Mouse (Mus musculus) right cerebral cortex, postnatal 25 days (tissue): ENCODE data around the gene Aes.

Source experiments
- DNase-seq: peaks from one replicate; pipeline ENCODE4 v3.0.0; 2022

Aes gene

DNA sequence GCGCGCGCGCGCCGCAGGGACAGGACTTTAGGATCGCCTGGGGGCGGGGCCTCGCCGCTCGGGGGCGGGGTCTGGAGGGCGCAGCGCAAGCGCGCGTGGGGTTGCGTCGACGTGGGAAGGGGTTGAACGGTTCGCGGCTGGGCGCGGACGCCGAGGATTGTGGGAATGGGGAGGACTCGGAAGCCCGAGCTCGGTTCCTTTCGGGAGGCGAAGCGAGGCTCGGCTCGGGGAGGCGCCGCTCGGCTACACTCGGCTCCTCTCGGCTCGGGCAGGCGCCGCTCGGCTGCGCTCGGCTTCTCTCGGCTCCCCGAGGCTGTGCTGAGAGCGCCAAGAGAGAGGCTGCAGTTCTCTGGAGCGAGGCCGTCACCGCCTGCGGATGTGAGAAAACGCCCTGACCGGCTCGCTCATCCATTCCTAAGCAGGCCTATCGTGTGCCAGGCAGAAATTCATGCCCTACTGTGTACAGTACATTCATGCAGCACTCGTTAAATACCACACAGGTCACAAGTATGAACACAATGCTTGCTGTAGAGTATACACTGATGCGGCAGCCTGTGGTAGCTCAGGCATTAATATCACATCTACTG is 14.0 kb upstream of the Aes start, which contains the start of gene Gna11:
Gene Gna11 (minus strand): TSS at position 30 of the 587 bp plus-strand sequence.
- DNase-seq: peak; percentile 100

DNA sequence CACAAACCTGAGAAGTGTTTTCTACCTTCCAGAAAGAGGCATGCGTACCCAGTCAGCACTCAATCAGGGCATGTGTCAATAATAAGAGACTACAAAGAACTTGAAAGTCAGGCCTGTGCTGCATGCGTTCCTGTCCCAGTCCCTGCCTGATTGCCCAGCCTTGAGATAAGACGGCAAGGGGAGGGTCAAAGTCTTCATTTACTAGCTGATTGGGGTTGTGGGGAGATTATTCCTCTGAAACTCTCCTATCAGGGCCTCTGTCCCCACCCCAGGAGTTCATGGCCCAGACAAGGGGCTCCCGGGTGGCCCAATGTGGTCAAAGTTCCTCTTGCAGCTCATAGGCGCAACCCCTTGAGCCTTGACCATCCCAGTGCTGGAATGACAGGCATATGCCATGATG is 13.0 kb upstream of the Aes start:
- no peak for DNase-seq

DNA sequence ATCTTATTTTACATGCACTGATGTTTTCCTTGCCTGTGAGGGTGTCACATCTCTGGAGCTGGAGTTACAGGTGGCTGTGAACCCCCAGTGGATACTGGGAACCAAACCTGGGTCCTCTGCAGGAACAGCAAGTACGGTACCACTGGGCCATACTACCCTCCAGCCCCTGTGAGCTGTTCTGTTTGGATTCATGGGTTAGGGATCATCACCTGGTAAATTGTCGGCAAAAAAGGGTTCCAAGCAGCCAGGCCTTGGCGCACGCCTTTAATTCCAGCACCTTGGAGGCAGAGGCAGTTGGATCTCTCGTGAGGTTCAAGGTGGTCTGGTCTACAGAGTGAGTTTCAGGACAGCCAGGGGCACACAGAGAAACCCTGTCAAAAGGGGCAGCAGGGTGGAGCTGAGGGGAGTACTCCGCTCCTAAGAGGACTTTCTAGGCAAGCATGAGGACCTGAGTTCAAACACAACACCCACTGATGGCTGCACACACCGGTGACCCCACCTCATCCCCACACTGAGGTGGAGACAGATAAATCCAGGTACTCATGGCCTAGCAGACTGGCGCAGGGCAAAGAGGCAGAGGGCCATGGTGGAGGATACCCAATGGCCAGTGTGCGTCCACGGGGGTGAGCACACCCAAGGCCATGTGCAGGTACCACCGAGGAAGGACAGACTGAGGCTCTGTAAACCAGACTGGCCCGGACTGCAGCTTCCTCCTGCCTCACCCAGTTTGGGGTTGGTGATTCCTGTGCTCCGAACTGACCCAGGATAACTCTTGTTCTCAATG is 12.3 kb upstream of the Aes start:
- DNase-seq: no peak

DNA sequence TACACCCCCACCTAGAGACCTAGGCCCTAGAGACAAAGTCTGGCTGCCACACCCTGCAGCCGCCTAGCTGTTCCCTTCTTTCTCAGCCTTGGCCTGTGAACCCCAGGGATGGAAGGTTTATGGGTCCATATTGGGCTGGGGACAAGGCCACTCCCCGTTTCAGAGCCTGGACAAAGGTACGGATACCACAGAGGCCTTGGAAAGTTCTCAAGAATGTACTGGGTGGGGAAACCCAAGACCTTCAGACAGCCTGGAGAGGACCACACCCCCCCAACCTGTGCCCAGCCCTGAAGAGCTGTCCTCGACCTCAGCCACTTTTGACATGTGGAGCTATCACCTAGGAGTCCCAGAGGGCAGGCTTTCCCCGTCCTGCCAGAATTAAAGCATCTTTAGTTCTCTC is 10.3 kb upstream of the Aes start:
- no peak for DNase-seq

DNA sequence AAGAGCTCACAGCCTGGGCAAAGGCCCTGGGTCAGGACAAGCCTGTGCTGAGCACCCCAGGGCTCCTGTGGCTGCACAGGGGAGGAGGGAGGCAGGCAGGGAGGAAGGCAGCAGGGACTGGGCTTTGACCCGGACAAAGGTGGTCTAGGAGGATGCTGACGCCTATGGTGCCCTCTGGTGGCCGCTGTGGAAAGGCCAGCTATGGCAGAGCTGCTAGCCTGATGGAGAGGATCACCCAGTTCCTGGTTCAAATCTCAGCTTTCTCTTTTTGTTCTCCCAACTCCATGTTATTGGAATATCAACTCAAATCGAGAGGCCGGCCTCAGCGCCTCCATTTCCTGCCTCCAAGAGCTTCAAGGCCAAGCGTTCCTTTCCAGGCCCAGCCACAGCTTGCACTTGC is 9.0 kb upstream of the Aes start:
- no peak for DNase-seq

DNA sequence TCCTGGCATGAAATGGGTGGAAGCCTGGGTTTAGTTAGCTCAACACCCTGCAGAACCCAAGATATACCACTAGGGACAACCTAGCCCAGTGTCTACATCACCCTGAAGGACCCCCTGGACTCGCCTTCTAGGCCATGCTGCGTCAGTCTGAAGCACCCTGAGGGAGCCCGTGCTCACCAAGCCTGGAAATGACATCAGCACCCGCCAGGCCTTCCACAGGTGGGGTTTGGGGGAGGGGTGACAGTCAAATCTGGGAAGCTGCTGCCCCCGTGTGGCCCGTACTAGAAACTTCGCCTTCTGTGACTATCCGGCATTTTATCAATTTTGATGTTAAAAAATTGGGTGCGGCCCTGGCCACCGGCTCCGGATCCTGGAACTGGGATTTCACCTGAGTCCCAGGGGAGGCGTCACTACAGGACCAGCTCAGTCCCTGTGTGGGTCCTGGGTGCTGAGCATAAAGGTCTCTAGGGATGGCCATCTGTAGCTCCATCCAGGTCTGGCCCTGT is 7.6 kb upstream of the Aes start:
- DNase-seq: peak; percentile 78

DNA sequence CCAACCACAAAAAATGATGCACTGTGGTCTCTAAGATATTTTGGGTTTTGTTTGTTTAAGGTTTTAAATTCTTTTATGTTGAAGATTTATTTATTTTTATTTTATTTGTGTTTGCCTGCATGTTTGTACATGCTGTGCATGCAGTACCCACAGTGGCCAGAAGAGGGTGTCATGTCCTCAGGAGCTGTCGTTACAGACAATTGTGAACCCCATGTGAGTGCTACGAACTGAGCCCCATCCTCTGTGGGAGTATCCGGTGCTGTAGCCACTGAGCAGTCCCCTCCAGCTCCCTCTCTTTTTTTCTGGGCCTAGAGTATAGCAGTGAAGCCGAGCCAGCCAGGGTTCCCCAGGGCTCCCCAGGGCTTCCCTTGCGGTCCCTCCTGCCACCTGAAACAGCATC is 6.1 kb upstream of the Aes start:
- no peak for DNase-seq

DNA sequence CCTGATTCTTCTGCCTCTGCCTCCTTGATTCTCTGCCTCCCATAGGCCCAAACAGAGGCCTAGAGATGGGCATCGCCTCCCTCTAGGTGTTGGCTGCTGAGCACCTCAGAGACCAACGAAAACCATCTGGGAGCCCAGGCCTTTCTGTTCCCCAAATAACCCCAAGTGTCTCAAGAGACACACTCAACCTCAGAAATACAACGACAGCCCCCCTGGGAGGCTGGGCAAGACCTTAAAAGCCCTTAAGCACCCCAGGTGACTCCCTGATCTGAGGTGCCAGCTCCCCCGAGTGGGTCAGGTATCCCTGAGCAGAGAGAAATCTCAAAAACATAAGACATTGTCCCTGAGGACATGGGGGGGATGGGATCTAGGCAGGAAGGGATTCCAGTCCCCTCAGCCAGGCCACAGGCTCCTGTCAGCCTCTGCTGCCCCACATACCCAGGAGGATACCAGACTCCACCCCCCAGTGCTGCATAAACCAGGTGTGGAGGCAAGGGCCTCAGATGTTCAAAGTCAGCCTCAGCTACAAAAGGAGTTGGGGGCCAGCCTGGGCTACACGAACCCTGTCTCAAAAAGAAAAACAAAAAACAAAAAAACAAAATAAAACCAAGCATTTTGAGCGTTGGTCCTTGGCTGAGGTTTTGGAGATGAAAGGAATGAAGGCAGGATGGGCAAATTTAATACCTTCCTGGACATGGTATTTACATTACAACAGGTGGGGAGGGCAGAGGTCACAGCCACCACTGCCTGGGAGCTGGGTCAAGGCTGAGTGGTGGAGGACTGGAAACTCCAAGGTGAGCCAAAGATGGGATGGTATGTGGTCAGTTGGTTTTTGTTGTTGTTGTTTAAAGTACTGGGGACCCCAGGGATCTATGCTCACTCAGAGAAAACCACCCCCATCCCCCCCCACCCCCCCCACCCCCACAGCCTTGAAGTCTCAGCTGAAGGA is 5.2 kb upstream of the Aes start:
- DNase-seq: no peak

DNA sequence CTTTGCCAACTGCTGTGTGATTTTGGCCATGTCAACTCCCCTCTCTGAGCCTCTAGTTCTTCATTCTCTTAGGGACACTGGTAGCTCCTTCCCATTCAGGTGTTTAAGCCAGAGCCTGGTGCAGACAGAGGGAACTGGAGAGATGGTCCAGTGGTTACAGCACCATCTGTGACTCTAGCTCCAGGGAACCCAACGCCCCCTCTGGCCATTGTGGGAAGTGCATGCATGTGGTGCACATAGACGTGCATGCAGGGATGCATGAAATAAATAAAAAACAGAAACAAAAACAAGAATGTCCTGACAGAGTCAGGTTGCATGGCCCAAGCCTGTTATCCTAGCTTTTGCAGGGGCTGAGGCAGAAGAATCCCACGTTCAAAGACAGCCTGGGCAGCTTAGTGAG is 3.0 kb upstream of the Aes start:
- no peak for DNase-seq

DNA sequence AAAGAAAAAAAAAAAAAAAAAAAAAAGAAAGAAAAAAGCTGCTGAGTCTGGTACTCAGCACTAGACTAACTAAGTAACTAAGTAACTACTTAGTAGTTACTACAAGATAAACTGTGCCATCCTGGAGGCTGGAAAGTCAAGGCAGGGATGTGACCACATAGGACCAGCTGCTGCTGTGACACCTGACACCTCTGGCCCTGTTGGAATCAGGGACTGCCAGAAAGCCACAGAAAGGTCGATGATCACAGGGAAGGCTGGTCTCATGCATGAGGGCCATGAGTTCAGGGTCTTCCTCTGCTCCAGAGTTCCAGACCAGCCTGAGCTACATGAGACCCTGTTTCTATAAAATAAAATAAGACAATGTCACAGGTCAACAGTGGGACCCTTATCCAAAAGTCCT is 1.8 kb upstream of the Aes start:
- DNase-seq: no peak

DNA sequence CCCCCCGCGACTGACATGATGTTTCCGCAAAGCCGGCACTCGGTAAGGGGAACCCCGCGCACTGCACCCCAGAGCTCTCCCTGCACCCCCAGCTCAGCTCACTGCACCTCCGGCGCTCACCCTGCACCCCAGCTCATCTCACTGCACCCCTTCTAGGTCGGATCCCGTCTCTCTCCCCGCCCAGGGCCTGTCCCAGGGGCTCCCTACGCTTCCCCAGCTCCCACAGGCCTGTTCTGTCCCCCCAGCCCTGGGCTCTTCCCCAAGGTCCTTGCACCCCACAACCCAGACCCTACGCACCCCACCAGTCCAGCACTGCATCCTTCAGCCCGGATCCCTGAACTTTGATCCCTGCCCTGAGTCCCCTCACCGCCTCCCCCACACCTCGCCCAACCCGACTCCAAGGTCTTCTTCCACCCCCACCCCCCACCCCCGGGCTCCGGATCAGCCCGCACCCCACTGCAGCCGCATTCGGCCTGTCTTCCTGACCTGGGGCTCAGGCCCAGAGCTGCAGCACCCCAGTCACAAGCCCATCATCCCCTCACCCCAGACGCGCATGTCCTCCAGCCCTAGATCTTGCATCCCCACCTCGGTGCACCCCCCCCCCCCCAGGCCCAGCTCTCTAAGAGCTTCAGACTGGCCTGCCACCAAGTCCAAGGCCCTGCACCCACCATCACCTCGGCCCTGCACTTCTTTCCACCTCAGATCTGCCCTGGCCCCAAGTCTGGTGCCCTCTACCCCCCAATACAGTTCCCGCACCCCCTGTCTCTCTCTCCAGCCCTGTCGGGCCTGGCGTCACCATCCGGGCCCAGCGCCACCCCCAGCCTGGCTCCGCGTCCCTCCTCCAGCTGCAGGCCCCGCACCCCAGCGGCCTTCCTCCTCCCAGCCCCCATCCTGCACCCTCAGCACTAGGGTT is 595 bp downstream of the Aes start:
- DNase-seq: peak; percentile 77

DNA sequence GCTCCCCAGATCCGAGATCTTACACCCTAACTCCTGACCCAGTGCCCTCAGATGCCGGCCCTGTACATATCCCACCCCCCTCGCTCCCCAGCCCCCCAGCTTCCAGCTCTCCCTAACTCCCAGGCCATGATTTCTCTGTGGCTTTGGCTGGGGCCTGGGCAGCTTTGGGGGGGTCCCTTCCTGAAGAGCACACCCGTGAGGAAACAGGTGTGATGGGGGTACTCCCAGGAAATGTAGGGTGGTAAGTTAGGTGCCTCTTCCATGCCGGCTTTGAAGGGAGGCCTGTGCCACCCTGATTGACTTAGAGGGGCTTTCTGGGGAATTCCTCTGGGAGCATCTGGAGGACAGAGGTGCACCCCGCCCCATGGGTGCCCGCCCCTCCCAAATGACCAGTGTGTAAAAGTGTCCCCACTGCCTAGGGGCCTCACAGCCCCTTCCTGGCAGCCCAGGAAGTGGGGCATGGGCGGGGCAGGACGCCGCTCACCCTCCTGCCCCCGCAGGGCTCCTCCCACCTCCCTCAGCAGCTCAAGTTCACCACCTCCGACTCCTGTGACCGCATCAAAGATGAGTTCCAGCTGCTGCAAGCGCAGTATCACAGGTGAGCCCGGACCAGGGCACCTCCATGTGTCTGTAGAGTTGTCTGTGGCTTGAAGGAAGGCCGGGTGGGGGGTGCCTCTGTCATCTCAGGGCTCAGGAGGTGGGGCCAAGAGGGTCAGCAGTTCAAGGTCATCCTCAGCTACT is 1.6 kb downstream of the Aes start:
- no peak for DNase-seq

DNA sequence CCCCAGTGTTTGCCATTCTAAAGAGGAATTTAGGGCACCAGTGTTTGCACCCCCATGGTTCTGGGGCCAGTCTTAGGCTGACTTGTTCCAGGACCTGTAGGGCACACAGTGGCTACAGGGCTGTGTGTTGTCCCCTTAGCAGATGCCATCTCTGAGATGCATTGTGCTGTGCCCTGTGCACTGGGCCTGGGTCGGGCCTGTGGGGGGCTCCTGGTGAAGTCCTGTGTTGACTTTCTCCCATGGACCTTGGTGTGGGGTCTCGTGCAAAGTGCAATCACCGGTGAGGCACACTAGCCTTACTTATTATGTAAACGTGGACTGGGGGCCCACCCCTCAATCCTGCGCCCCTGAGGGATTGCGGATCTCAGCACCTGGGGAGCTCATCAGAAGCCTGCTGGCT is 3.1 kb downstream of the Aes start:
- DNase-seq: no peak

DNA sequence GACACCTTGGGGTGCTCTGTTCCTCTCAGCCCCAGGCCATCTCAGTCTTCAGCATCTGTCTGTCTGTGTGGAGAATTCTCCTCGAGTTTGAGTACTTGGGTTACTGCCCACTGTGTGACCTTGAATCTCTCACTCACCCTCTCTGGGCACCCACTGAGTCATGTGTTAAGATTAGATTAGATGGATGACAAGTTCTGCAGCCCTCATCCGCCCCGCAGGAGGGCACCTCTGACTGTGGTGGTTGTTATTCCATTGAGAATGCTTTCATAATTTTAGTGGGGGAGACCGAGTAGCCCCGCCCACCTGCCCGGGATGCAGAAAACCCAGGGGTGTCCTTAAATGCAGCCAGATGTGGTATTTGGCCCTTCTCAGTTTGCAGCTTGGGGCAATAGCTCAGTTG is 4.2 kb downstream of the Aes start:
- DNase-seq: no peak

DNA sequence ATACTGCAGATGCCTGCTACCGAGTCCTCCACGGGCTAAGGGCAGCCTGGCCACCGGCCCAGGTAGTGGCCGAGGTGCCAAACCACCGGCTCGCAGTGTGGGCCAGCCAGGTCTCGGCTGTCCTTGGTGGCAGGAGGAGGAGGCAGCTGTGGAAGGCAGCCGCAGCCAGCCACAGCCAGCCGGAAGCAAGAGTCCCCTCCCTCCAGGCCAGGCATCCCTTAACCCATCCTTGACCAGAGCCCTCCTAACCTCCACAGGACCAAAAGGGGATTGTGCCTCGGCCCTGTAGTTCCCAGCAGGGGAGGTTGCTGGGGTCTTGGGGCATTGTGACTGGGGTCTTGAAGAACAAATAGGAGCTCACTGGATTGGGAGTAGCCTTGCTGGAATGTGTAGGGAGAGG is 4.9 kb downstream of the Aes start:
- no peak for DNase-seq

DNA sequence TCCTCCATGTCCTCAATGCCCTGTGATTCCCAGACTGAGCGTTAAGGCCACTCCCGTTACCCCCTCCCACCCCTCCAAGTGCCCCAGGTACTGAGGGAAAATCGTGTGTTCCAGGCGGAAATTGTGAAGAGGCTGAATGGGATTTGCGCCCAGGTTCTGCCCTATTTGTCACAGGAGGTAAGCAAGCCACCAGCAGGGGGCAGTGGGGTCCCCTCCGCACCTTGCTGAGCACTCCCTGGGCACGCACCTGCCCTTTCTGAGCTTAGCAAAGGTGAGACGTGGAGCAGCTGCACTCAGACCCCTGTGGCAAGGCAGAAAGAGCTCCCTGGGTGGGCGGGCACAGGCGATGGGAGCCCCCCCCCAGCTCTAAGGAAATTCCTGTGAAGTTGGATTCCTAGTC is 5.4 kb downstream of the Aes start:
- DNase-seq: no peak

DNA sequence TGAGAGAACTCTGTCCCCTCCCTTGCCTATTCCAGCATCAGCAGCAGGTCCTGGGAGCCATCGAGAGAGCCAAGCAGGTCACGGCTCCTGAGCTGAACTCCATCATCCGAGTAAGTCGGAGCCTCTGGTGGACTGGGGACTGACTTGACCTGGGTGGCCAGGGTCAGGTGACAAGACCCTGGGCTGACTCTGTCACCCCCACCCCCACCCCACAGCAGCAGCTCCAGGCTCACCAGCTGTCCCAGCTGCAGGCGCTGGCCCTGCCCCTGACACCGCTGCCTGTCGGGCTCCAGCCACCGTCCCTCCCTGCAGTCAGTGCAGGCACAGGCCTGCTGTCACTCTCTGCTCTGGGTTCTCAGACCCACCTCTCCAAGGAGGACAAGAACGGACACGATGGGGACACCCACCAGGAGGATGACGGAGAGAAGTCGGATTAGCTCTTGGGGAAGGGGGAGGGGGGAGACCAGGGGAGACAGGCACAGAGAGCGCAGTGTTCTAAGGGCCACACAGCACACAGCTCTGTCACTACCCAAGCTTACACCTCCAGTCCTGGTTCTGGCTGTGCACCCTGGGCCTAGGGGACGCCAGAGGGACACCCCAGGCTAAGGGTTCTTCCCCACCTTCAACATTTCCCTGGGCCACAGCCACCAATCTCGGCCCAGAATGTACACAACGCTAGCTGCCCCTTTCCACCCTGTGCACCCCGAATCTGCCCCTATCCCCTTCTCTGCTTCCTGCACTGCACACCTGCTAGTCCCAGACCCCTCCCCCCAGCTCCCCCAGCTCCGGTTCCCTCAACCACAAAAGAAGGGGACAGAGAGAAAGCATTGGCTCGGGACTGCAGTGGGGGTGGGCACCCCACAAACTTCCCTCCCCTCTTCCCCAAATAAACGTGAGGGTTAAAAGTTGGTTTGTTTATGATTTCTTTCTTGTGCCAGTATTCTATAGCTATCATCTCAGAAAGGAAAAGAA is 6.3 kb downstream of the Aes start:
- no peak for DNase-seq

DNA sequence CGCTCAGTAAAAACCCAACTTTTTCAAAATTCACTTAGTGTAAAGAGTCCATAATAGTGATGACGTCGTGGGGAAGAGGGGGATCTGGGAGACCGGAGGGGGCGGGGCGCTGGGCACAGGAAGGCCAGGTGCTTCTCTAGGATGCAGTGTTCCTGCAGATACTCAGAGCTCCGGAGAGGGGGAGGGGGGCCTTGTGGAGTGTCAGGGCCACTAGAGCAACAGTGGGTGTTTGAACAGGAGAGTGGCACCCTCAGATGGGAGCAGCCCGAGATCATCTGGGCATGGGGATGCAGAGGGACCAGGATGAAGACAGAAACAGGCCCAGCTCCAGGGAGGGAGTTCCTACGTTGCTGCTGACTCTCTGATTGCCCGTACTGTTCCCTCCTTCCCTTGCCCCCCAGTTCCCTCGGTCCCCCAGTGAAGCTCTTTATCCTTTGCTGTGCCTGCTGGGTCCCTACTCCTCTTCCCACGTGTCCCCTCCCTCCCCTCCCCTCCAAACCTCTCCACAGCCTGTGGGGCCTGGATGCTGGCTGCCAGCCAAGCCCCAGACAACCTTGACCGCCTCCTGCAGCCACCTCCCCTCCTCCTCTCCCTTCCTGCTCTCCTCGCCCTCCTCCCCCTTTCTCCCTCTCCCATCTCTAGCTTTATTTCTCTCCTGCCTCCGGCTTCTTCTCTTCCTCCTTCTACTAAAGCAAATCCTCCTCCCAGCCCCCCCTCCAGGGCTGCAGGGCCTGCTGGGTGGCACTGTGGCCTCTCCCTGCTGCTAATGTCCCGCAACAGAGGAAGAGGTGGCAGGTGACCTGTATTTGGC is 9.3 kb downstream of the Aes start:
- DNase-seq: no peak

DNA sequence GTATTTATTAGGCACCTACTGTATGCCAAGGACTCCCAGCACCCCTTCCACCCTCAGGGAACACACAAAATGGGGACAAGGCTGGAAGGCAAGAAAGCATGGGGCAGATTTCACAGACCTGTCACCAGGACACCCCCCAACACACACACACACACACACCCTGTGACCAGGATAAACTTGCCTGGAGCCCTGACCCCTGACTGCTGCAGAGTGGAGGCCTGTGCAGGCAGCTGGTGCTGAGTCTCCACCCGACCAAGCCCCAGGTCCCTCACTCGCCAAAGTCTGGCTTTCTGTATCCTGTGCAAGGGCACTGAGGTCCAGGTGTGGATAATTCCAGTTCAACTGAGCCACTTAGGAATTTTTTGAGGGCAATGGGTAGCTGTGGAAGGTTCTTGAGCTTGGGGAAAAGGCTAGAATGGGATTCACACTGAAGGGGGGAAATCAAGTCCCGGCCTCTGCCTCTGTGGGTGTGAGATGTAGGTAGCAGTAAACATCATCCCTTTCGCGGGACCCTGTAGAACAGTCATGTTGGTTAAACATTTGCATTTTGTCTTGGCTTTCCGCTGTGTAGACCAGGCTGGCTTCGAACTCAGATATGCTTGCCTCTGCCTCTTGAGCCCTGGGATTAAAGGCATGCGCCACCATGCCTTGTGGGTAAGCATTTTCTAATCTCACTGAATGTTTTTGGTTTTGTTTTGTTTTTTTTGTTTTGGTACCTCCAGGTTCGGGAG is 10.4 kb downstream of the Aes start:
- DNase-seq: no peak
